Mouse (Mus musculus): ENCODE measurements around the gene 2700081O15Rik.
"Not testable (repeated sequence)": the region's sequence is repeated elsewhere in the genome, so short reads cannot be mapped to it uniquely, and the experiment has no call there.

- not testable (repeated sequence) for TF ChIP-seq POLR2A (IDR thresholded peaks at IDR 0.05; ENCODE audit: borderline replicate concordance, extremely low read depth, insufficient read depth, insufficient read length, poor library complexity, severe bottlenecking); CTCF (IDR thresholded peaks at IDR 0.05; ENCODE audit: borderline replicate concordance, extremely low read depth, insufficient read depth, insufficient read length)
These were observed 20.3 kb upstream of the 2700081O15Rik start for GRCm38 (mm10) chr19:7396867-7397826.
